Mouse (Mus musculus): ENCODE measurements at regions not wholly inside any gene's neighbourhood (a gene's known extent, or its start where the extent isn't known, plus 50 kb on each side); places are given as distances from the start of the nearest gene placed in this dataset.
"Not testable (repeated sequence)": the region's sequence is repeated elsewhere in the genome, so short reads cannot be mapped to it uniquely, and the experiment has no call there.

DNA sequence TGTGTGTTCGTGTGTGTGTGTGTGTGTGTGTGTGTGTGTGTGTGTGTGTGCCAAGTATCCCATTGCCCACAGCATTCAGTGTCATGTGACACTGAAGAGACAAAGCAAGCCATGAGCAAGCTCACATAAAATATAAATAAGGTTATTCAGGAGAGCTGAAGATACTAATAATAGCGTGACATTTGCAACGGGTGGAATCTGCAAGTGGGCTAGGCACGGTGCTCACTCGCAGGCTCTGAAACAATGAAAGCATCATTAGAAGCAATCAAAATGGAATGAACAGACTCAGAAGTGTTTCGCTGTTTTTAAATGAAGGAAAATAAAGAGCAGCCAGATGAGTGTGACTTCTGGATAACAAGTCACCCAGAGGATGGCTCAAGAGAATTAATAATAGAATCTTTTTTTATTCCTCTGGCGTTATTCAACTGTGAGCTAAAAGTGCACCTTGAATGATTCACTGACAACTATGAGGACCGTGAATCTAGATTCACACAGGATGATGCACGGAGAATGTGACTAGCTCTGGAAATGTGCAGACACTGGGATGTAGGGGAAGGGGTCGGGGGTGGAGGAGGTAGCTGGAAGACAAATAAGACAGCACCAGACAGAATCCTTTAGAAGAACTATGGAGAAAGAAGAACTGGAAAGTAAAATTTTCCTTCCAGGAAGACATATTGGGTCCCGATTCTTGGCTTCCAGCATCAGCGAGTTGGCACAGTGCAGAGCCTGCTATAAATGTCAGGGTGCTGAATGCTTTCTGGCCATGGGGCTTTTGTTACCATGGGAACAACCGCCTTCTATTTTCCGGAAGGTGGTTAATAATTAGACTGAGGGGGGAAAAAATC, 55.3 kb downstream of the Actbl2 start:
- no peak for DNase-seq (ENCODE audit: low spot score)

DNA sequence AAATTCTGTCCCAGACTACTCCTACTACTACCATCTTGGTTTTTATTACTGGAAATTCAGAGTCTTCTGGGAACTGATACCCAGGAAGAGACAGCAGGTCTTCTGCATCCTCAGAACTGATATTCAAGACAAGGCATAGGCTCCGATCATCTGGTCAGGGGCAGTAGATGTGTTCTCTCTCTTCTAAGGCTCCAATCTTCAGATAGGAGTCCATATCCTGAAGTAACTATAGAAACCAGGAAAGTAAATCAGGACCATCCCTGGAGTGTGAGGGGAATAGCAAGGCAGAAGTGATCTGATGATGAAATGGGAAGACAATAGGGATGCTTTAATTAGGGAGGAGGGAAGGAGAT, 55.9 kb downstream of the Actbl2 start:
- DNase-seq (ENCODE audit: low spot score), result no peak

DNA sequence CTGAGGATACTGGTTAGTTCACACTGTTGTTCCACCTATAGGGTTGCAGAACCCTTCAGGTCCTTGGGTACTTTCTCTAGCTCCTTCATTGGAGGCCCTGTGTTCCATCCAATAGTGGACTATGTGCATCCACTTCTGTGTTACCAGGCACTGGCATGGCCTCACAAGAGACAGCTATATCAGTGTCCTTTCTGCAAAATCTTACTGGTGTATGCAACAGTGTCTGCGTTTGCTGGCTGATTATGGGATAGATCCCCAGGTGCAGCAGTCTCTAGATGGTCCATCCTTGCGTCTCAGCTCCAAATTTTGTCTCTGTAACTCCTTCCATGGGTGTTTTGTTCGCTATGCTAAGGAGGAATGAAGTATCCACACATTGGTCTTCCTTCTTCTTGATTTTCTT, 58.7 kb downstream of the Actbl2 start:
- DNase-seq (ENCODE audit: low spot score), result not testable (repeated sequence)

DNA sequence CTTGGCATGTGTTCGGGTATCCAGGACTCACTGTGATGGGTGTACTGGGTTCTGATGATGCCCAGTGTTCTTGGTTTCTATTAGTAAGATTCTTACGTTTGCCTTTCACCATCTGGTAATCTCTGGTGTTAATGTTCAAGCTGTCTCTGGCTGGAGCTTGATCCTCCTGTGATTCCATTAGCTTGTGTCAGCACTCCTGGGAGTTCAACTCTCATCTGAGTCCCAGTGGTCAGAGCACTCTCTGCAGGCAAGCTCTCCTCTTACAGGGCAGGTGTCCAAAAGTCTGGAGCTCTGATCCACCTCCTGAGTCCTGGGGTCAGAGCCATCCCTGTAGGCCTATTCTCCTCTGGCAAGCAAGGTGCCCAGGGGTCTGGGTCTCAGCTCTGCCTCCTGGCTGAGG, 63.1 kb downstream of the Actbl2 start:
- DNase-seq (ENCODE audit: low spot score), result not testable (repeated sequence)

DNA sequence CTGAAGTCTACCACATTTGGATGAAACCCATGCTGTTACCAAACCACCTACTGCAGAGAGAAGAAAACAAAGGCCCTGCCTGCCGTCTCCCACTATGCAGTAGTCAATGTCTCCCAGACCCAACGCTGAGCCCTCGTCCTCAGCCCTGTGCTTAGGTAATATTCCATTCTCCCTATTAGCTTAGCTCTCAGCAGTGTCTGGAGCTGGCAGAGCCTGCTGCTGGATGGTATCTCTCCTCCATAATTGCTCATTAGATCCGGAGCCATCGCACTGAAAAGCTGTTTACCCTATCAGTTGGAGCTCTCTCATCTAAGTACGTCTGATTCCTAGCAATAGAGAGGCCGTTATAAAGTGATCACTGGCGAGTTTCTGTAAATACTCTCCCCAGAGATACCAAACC, 68.4 kb downstream of the Actbl2 start:
- DNase-seq (ENCODE audit: low spot score), result no peak

DNA sequence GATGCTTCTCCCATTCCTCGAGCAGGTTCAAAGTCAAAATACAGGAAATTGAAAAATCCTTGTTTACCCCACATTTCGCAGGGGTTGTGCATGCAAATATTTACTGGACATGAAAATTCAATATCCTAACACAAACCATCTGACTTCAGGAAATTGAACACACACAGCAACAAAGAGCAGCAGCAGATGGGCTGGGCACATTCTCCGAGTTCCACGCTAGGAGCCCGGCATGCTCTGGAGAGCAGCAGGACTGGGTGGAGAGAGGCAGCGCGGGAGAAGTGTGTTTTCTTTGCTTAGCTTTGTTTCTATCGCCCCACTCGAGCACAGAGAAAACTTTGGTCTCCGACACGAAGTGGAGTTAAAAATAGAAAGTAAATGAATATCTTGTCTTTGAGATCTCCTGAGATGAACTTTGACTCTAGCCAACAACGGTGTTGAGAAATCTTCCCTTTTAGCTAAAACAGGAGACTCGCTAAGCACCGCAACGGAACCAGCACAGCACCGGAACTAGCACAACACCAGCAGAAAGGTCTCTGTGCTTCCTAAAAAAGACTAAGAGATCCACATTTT, 71.4 kb downstream of the Actbl2 start:
- DNase-seq (ENCODE audit: low spot score), result peak; percentile 55

DNA sequence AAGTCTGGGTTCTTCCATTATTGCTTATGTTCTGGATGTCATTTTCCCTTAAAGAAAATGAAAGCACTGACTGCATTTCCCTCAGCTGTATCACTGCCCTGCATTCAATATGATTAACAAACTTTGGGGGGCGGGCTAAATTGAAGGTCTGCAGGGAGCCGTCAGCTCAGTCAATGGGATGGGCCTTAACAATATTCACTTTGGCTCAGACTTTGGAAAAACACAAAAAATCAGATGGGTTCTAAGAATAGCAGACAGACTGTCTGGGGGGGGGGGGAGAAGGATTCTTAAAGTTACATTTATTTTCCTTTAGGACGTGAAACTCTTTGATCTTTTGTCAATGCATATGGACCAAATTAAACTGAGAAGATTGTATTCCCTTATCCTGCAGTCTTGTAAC, 78.2 kb downstream of the Actbl2 start:
- no peak for DNase-seq (ENCODE audit: low spot score)

DNA sequence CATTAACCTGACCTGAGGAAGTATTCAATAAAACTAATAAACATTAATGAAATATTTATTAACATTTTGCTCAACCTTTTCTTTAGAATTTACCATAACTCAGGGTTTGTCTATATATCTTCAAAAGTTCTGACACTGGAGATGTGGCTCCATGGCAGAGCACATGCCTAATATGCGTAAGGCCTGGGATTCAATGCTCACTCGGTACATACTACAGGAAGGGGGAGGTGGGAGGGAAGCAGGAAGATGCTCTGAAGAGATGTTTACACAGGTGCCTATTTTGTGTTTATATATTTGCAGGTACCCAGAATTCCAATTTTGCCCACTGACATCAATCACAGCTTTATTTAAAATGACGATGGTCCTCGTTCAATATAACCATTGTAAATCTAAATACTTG, 79.0 kb downstream of the Actbl2 start:
- DNase-seq (ENCODE audit: low spot score), result no peak

DNA sequence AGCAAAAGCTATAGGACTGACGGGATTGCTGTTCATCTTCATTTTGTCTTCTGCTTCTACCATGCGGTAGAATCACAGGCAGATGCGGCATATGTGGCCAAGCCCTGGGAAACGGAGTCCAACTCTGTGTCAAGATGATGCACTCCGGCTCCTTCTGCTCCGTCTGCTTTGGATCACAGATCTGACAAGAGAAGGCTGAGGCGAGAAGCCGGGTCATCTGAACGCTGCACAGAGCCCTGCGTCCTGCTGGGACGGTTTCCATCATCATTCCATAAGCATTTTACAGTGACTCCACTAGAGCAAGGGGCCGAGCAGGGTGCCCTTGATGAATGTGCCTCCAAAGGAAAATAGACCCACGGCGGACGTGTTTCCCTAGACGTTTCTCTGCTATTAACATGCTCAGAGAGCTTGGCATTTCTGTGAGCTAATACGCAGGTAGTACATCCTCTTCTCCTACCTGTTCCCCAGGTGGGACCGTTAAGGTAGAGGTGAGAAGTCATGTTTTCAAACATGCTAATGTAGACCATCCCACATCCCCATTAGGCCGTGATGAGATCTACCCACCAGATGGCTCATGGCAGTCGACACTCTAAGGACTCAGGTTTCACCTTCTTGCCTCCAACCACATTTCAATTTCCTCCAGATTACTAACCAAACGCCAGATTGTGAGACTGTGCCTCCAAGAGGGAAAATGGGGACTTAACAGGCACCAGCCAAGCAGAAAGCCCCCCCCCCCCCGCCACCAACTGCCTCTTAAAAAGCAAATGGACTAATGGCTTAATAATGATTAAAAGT, 79.6 kb downstream of the Actbl2 start:
- DNase-seq (ENCODE audit: low spot score), result no peak

DNA sequence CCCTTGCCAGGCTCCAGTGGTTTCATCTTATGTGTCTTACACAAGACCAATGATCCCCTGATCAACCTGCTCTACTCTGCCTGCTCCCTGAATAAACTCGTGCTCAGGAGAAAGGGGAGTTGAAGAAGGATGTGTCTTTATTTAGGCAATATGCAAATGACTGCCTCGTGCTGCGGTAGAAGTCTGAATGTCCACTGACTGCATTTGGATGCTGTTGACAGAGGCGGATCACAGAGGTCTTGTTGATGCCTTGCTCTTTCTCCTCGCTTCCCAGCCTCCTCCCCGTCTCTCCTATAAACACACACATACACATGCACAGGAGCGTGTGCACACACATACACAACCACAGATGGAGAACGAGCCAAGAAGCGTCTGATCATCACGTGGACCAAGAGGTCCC, 90.2 kb downstream of the Actbl2 start:
- no peak for DNase-seq (ENCODE audit: low spot score)

DNA sequence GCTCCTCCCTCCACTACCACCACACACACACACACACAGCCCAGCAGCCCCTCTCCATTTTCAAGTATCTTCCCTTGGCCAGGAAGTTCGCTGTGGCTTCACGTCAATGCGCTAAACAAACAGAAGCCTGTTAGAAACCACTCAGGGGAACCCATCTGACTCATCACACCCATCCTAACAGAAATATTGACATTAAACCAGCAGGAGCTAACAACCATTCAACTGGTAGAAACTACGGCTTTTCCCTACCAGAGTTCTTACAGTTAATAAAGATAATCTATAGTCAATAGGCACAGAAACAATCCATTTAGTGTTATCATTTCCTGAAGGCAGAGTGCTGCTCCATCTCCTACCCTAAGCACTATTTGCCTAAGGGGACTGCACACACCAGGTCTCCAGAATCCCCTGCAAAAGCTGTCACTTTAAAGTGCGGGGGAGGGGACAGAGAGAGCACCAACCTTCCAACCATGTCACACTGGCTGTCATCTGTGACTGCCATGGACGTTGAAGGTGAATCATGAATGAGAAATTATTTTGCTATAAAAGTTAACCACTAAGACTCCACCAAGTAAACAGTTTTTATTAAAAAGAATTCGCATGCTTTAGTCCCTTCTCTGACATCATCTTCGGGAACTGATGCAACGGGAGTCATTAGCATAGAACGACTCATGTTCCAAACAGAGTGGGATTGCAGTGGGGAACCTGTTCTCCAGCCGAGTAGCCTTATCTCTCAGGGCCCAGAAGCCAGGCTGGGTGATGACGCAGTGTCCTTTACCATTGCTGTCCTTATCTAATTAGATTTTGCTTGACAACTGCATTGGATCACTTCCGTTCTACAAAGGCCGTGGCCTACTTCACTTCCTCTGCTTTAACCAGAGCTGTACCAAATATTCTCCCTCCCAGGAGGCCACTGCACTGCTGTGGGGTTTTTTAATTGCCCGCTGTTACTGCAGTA, 91.0 kb downstream of the Actbl2 start:
- DNase-seq (ENCODE audit: low spot score), result no peak

DNA sequence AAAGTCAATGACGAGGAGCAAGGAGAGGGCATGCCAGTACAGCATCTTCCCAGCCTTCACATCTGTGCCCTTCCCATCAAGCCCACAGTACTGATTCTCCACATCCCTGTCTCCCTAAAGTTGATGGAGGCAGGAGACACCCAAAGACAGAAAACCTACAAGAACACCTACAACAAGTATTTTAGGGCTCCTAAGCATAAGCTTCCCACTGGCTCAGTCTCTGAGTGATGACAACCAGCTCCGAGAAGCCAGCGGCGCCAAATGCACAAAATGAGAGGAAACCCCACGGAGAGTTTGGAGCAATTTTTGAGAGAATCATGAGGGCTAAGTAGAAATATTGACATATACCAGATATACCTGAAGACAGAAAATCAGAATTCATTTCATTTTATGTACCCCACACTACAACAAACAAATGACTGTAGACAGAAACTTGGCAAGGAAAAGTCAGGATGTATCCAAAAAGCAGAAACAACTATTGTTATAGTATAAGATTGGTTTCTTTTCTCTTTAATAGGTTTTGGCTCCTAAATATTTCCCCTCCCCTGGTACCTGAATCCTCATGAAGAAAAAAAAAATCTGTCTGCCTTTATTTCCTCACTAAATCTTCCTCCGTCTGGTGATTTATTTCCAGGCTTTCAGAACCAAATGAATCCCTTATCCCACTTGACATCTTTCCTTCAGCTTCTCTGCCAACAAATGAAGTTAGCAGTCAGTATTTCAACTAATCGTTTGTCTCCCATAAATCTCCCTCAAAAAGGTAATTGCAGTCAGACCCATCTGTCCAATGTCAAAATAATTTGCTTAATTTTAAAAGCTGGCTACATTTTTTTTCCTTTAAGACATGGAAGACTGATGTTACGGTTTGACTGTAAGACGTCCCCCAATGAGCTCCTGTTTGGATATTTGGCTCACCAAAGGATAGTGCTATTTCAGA, 102.0 kb downstream of the Actbl2 start:
- DNase-seq (ENCODE audit: low spot score), result no peak

DNA sequence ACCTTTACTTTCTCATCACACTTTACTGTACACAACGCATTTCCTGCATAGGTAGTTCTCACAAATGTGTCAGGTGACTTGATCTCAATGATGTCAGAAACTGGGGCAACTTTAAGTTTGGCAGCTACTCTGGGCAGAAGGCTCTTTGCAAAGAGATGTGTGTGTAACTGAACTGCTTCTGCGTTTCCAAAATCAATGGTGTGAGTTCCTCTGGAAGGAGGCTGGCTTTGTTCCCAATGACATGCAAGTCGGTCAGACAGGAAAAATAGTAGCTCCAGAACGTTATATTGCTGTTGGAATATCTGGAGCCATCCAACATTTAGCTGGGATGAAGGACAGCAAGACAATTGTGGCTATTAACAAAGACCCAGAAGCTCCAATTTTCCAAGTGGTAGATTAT, 106.6 kb downstream of the Actbl2 start:
- DNase-seq (ENCODE audit: low spot score), result no peak

DNA sequence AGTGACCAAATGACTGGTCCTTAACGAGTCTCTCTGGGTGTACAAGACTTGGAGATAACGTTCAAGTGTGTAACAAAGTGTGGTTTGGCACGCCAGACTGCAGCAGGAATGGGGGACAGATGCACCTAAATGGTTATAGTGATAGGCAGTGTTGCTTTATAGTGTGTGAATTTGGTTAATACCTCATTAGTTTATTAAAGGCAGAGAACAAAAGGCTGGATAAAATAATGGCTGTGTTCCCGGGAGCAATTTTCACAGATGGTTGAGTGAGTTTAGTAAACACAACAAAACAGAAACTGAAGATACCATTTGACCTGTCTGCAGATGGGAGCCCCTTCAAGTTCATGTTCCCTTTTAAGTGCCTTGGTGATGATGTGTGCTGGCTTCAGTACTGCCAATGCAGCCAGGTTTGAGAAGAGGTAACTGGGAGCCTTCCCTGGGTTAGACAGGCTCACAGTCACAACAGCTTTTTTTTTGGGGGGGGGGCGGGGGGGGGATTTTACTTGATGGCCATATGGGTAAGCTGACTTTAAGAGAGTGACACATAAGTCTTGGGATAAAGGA, 108.4 kb downstream of the Actbl2 start:
- DNase-seq (ENCODE audit: low spot score), result no peak

DNA sequence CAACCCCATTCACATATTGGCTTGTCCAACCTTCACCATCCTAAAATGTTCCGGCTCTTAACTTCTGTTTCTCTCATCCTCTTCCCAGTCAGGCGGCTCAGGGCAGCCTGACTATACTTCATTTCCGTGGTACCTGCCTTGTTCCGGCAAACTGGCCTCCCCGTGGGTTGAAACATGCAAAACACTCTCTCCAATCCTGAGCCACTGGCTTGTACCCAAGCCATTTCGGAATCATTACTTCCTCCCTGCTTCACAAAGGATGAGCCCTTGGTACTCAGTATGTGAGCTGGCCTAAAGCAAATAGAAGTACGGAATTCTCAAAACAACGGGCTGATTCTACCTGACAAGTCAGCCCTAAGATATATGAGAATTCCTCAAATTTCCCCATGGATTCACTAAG, 112.1 kb downstream of the Actbl2 start:
- DNase-seq (ENCODE audit: low spot score), result no peak

DNA sequence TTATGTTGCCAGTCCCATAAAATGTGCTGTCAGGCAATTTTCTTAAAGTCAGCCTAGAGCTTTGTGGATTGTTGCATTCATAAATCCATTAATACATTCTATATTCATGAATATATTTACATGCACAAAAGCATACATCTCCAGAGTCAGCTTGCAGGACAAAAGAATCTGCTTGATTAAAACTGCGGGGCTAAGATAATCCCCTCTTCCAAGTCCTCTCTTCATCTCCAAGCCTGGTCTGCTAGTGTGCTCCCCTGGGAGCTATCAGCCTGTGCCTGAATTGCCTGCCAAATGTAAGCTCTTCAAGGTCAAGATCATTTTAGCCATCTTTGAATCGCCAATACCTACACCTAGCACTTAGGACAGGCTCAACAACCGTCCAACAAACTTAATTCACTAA, 112.8 kb downstream of the Actbl2 start:
- DNase-seq (ENCODE audit: low spot score), result no peak

DNA sequence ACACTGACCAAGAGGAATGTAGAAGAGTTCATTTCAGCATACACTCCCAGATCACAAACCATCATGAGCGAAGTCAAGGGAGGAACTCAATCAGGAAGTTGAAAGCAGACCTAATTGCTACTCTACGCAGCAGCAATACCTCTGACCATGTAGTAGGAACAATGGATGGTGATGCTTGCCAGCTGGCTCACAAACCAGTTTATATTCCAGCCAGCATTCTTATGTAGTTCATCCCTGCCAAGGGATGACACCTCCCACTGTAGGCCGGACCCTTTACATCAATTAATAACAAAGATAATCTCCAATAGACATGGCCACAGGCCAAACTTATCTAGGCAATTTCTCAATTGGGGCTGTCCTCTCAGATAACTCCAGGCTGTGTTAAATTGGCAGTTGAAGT, 115.1 kb downstream of the Actbl2 start:
- no peak for DNase-seq (ENCODE audit: low spot score)

DNA sequence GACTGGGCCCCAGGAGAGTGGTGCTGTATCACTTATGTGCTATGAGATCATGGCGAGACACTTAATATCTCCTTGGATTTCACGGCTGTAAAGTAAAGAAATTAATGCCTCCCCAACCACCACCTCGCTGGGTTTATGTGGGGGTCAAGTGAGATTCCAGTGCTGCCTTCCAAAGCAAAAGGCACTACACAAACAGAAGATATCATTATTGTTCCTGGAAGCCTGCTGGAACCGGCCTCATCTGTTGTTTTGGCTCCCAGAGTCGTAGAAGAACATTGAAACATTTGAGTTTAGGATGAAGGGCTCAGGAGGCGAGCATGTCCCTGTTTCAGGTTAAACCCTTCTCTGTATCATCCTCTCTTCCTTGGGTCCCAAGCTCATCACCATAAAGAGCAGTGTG, 116.6 kb downstream of the Gpbp1 start:
- no peak for DNase-seq (ENCODE audit: low spot score)

DNA sequence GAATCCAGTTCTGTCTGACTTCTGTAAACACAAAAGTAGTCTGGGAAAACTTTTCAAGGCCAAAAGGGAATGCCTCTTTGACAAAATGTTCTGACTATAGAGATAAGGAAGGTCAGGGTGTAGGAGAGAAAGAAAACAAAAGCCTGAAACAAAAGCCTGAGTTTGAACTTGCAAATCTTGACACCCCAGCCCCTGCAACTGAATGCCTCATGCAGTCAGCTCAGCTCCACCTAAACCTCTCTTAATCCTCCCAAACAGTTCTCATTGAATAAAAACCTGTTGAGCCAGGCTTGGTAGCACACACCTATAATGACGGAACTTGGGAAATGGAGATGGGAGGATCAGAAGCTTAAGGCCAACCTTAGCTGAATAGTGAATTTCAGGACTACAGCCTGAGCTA, 116.1 kb downstream of the Gpbp1 start:
- DNase-seq (ENCODE audit: low spot score), result no peak

All from yolk sac, embryonic 10.5 days (tissue).